Mouse (Mus musculus): ENCODE results near the gene Osbpl9.

Gene Osbpl9

DNA sequence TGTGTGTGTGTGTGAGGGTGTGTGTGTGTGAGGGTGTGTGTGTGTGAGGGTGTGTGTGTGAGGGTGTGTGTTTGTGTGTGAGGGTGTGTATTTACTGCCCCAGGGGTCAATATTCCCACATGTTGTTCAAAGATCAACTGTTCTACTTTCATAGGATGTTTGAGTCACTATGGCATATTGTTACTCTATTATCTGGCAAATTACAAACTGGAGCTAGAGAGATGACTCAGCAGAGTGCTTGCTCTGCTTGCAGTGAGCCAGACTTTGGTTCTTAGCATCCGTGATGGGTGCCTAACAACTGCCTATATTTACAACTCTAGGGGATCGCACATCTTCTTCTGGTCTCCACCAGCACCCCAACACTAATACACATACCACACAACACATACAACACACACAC lies 172.2 kb downstream of the Osbpl9 start:
- DNase-seq = no peak

DNA sequence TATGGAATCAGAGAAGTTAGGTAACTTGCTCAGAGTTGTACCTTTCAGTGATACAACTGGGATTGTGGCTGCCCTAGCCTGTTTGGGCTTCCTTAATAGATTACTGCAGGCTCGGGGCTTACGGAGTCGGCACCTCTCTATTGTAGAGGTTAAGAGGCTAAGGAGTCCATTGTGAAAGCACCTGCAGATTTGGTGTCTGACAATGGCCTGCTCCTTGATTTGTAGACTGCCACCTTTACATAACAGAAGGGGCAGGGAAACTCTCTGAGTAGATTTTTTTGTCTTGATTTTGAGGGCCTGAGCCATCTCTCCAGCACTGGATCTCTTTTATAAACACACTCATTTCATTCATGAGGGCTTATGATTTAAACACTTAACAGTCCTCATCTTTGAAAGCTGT lies 175.5 kb downstream of the Osbpl9 start:
- DNase-seq = no peak

DNA sequence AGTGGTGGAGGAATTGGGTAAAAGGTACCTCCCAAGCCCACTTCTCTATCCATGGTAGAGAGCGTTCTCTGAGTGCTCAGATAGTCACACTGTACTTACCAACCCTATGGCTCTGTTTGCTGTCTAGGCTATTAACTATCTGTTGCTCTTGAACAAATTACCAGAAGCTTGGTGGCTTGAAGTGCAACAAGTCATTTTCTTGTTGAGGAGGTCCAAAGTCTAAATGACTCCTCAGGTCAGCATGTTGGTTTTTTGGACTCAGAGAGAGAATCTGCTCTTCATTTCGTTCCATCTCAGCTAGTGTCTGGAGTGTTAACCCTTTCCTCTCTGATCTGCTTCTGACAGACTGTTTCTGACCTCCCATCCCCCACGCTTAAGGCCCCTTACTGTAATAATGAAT lies 177.0 kb downstream of the Osbpl9 start:
- no peak for DNase-seq

DNA sequence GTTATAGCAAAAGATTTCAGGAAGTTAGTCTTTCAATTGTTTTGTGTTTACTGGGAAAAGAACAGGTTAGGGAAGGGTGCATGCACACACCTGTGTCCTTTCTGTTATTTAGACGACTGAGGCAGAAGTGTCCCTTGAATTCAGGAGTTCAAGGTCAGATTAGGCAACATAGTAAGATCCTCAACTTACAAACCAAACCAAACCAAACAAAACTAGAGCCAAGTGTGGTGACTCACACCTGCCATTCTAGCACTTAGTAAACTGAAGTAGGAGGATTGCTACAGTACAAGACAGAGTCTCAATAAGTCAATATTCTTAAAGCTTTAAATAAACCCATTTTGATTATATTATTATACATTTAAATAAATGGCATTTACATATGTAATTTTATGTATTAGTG lies 180.1 kb downstream of the Osbpl9 start:
- DNase-seq = no peak

DNA sequence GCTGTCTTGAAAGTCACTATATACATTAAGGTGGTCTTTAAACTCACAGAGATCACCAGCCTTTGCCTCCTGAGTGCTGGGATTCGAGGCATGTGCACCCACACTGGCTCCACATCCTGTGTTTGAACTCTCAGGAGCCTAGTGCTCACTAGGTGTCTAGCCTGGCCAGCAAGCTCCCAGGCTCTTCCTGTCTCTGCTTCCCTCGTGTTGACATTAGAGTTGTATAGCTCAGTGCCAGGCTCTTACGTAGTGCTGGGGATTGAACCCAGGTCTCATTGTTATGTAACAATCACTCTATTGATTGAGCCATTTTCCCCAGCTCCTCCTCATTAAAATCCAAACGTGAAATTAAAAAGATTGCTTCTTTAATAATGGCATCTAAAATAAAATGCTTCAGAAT lies 182.8 kb downstream of the Osbpl9 start:
- no peak for DNase-seq

DNA sequence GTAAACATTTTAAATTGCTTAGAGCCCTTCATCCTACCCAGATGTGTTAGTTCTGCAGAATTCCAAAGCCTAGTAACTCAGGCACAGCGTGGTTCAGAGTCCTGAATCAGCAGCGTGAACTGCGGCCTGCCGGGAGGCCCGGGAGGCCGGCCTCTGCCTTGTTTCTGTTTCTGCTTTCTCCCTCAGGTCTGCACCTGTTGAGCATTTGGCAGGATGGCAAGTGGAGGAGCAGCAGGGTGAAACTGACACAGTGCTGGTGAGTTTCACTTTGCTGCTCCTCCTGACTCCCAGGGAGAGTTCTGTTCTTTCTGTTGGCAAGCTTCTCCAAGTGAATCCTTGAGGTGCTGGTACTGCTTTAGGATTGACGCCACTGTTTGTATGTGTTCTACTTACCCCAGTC lies 184.6 kb downstream of the Osbpl9 start:
- DNase-seq = peak; percentile 19 to 31

DNA sequence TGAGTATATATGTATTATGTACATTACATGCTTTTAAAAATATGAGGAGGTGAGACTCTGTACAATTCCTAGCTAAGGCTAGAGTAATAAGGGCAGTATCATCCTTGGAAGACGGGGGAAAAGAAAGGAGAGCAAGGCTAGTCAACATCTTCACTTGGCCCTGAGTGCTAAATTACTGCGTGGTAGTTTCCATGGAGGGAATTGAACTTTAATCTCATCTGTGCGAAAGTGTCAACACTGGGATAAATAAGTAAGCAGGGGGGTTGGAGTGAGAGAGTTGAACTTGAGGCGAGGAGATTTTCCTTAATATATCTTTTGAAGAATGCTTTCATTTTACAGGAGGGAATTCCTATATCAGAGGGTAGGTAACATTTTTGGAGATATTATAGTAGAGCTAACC lies 188.0 kb downstream of the Osbpl9 start:
- DNase-seq = no peak

Measured in cerebellum, postnatal 36 days (tissue).